Mouse (Mus musculus): Measurements from ENCODE around the gene Nefh. TPM values are rescaled to one million over a fixed set of nuclear protein-coding genes. Genes with fewer than 3 reads are reported as not detected.
A peak's percentile ranks its signal among the peaks of the same experiment; 100 is the strongest.

The Nefh gene
- polyA plus RNA-seq, 1 experiment: not detected

GRCm38 (mm10) chr11:4927224-4927623, 20.6 kb downstream of the Nefh start:
- H3K4me3 ChIP-seq (ENCODE audit: insufficient read depth, low read length): no peak overlapping the region
- no peak for TF ChIP-seq POLR2A (IDR thresholded peaks at IDR 0.05; ENCODE audit: borderline replicate concordance, low read depth, low read length)
- TF ChIP-seq CTCF (IDR thresholded peaks at IDR 0.05; ENCODE audit: low read depth, low read length): no peak

GRCm38 (mm10) chr11:4921751-4922150, 26.1 kb downstream of the Nefh start:
- H3K4me3 ChIP-seq (ENCODE audit: insufficient read depth, low read length): no peak overlapping the region
- TF ChIP-seq POLR2A (IDR thresholded peaks at IDR 0.05; ENCODE audit: borderline replicate concordance, low read depth, low read length): no peak
- TF ChIP-seq CTCF (IDR thresholded peaks at IDR 0.05; ENCODE audit: low read depth, low read length): no peak
- H3K27ac ChIP-seq (ENCODE audit: insufficient read depth, low read depth, low read length): no peak overlapping the region
- peaks cover 4% of the 10 kb centered on the region; the same call in 1 of the 2 replicates for H3K4me1 ChIP-seq (ENCODE audit: control insufficient read depth, insufficient read depth, low read length)

More at GRCm38 (mm10) chr11:4927224-4927623, 20.6 kb downstream of the Nefh start:
- no peak overlapping the region for H3K27ac ChIP-seq (ENCODE audit: insufficient read depth, low read depth, low read length)
- H3K4me1 ChIP-seq (ENCODE audit: control insufficient read depth, insufficient read depth, low read length): peaks cover 4% of the 10 kb centered on the region; the same call in 1 of the 2 replicates

DNA sequence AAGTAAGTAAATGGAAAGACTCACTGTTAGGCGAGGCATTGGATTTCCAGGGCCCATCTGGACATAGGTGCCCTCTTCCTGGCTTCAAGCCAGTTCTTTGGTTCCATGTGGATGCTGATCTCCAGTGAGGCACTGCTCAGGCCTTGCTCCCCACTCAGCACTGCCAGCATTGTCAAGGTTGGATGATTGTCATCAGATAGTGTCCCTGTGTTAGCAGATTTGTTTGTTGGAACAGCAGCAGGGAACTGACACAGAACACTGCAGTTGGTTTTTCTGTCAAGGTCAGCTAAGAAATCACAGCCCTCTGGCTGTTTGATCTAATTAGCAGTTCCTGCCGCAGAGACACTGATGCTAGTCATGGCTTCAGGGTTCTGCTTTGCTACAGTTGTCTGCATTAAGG, 26.6 kb downstream of the Nefh start:
- H3K4me1 ChIP-seq (ENCODE audit: control insufficient read depth, insufficient read depth, low read length): peaks cover 4% of the 10 kb centered on the region; the same call in 1 of the 2 replicates
- no peak for TF ChIP-seq CTCF (IDR thresholded peaks at IDR 0.05; ENCODE audit: low read depth, low read length)
- no peak for TF ChIP-seq POLR2A (IDR thresholded peaks at IDR 0.05; ENCODE audit: borderline replicate concordance, low read depth, low read length)
- H3K4me3 ChIP-seq (ENCODE audit: insufficient read depth, low read length): no peak overlapping the region
- H3K27ac ChIP-seq (ENCODE audit: insufficient read depth, low read depth, low read length): no peak overlapping the region

GRCm38 (mm10) chr11:4916068-4916467, 31.8 kb downstream of the Nefh start:
- TF ChIP-seq POLR2A (IDR thresholded peaks at IDR 0.05; ENCODE audit: borderline replicate concordance, low read depth, low read length) (no peak), CTCF (IDR thresholded peaks at IDR 0.05; ENCODE audit: low read depth, low read length) (peak; percentile 31)

GRCm38 (mm10) chr11:4906231-4906630, 41.6 kb downstream of the Nefh start:
- no peaks in the 10 kb centered on the region for H3K4me1 ChIP-seq (ENCODE audit: control insufficient read depth, insufficient read depth, low read length)
- H3K27ac ChIP-seq (ENCODE audit: insufficient read depth, low read depth, low read length): no peak overlapping the region
- H3K4me3 ChIP-seq (ENCODE audit: insufficient read depth, low read length): no peak overlapping the region
- no peak for TF ChIP-seq CTCF (IDR thresholded peaks at IDR 0.05; ENCODE audit: low read depth, low read length)
- no peak for TF ChIP-seq POLR2A (IDR thresholded peaks at IDR 0.05; ENCODE audit: borderline replicate concordance, low read depth, low read length)

More at GRCm38 (mm10) chr11:4916068-4916467, 31.8 kb downstream of the Nefh start:
- Histone ChIP-seq H3K4me1 (ENCODE audit: control insufficient read depth, insufficient read depth, low read length) (no peaks in the 10 kb centered on the region), H3K27ac (ENCODE audit: insufficient read depth, low read depth, low read length) (no peak overlapping the region), H3K4me3 (ENCODE audit: insufficient read depth, low read length) (no peak overlapping the region)

DNA sequence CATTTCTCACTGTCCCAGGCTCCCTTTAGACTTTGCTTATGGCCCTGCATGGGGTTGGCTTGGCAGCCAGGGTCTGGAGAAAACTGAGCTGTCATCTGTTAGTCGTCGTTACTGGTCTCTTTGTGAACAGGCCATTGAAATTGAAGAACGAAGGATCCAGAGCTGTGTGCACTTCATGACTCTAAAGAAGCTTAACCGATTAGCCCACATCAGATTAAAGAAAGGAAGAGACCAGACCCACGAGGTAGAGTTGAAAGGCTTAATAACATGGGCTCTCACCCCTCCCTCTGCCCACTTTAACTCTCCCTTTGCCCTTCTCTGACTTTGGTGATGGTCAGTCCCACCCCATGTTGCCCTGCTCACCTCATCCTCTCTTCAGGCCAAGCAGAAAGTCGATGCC, 45.9 kb downstream of the Nefh start:
- Histone ChIP-seq H3K4me1 (ENCODE audit: control insufficient read depth, insufficient read depth, low read length) (no peaks in the 10 kb centered on the region), H3K4me3 (ENCODE audit: insufficient read depth, low read length) (no peak overlapping the region), H3K27ac (ENCODE audit: insufficient read depth, low read depth, low read length) (no peak overlapping the region)
- TF ChIP-seq POLR2A (IDR thresholded peaks at IDR 0.05; ENCODE audit: borderline replicate concordance, low read depth, low read length) (no peak), CTCF (IDR thresholded peaks at IDR 0.05; ENCODE audit: low read depth, low read length) (no peak)

GRCm38 (mm10) chr11:4900437-4900836, 47.4 kb downstream of the Nefh start:
- TF ChIP-seq CTCF (IDR thresholded peaks at IDR 0.05; ENCODE audit: low read depth, low read length) (peak; percentile 61), POLR2A (IDR thresholded peaks at IDR 0.05; ENCODE audit: borderline replicate concordance, low read depth, low read length) (no peak)
- Histone ChIP-seq H3K4me1 (ENCODE audit: control insufficient read depth, insufficient read depth, low read length) (peaks cover 4% of the 10 kb centered on the region; the same call in 1 of the 2 replicates), H3K4me3 (ENCODE audit: insufficient read depth, low read length) (no peak overlapping the region), H3K27ac (ENCODE audit: insufficient read depth, low read depth, low read length) (no peak overlapping the region)

DNA sequence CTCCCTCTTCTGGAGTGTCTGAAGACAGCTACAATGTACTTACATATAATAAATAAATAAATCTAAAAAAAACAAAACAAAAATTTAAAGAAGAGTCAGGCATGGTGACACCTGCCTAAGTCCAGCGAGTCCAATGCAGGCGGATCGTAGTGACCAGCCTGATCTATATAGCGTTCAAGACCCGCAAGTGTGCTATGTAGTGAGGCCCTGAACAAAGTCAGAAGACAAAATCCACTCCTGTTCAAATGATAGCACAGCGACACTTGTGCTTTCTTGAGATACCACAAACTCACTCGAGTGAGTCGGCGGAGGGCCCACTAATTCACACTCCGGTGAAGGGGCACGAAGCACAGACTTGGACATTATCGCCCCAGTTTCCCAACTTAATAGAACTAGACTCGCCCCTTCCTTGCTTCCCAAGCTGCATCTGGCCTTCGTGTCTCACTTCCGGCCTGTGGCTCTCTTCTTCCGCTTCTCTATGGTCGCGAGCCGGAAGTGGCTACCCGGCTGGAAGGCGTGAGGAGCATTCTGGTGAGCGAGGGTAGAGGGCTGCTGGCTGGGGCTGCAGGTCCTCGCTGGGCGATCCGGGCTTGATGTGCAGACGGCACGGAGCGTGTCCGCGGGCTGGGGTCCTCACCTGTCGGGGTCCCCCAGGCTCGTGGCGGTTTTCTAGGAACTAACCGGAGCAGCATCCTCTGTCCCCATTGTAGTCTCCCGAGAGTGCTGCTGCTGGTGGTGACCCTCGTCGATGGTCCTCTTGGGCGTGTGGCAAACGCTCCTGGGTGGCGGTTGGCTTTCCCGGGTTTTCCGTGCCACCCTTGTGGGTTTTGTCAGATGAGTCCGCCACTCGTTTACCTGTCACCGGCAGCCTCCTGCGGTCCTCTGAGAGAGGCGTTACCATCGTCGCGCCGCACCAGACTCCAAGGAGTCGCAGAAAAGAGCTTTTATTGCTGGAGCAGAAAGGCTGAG, 52.7 kb downstream of the Nefh start, which contains the start of gene Thoc5:
Gene Thoc5 (plus strand): TSS at position 473 of the 969 bp plus-strand sequence.
- TF ChIP-seq CTCF (IDR thresholded peaks at IDR 0.05; ENCODE audit: low read depth, low read length) (no peak), POLR2A (IDR thresholded peaks at IDR 0.05; ENCODE audit: borderline replicate concordance, low read depth, low read length) (no peak)
- Histone ChIP-seq H3K27ac (ENCODE audit: insufficient read depth, low read depth, low read length) (peak within 1 kb of the TSS; percentile 36), H3K4me3 (ENCODE audit: insufficient read depth, low read length) (peak within 1 kb of the TSS; percentile 76), H3K4me1 (ENCODE audit: control insufficient read depth, insufficient read depth, low read length) (peaks cover 4% of the 10 kb centered on the region; the same call in 1 of the 2 replicates)

Other genes starting within 250 kb of the Nefh start
- 209 and 211 TPM in 2 replicates for gene Uqcr10, start 243.7 kb downstream of the Nefh start, polyA plus RNA-seq (2012; ENCODE audit: insufficient read depth, insufficient read length, missing spikeins)
- gene Zmat5, start 243.4 kb downstream of the Nefh start, polyA plus RNA-seq (2012; ENCODE audit: insufficient read depth, insufficient read length, missing spikeins): 34.0 and 36.1 TPM in 2 replicates
- not detected in 2 replicates for gene Cabp7, start 201.3 kb downstream of the Nefh start, polyA plus RNA-seq (2012; ENCODE audit: insufficient read depth, insufficient read length, missing spikeins)
- 76.7 and 76.8 TPM in 2 replicates for gene Nf2, start 98.5 kb downstream of the Nefh start, polyA plus RNA-seq (2012; ENCODE audit: insufficient read depth, insufficient read length, missing spikeins)
- 7.7 TPM in 2 replicates for gene Nipsnap1, start 74.1 kb downstream of the Nefh start, polyA plus RNA-seq (2012; ENCODE audit: insufficient read depth, insufficient read length, missing spikeins)
- gene Thoc5, start 52.7 kb downstream of the Nefh start, polyA plus RNA-seq (2012; ENCODE audit: insufficient read depth, insufficient read length, missing spikeins): 23.0 and 23.3 TPM in 2 replicates
- 165 and 185 TPM in 2 replicates for gene Ap1b1, start 38.8 kb upstream of the Nefh start, polyA plus RNA-seq (2012; ENCODE audit: insufficient read depth, insufficient read length, missing spikeins)
- gene Rasl10a, start 110.1 kb upstream of the Nefh start, polyA plus RNA-seq (2012; ENCODE audit: insufficient read depth, insufficient read length, missing spikeins): not detected in 2 replicates
- gene Gas2l1, start 117.3 kb upstream of the Nefh start, polyA plus RNA-seq (2012; ENCODE audit: insufficient read depth, insufficient read length, missing spikeins): 42.0 and 44.9 TPM in 2 replicates
- gene Rhbdd3, start 150.9 kb upstream of the Nefh start, polyA plus RNA-seq (2012; ENCODE audit: insufficient read depth, insufficient read length, missing spikeins): 15.0 and 20.6 TPM in 2 replicates
- 433 and 488 TPM in 2 replicates for gene Ewsr1, start 151.2 kb upstream of the Nefh start, polyA plus RNA-seq (2012; ENCODE audit: insufficient read depth, insufficient read length, missing spikeins)
- not detected in 2 replicates for gene Emid1, start 204.2 kb upstream of the Nefh start, polyA plus RNA-seq (2012; ENCODE audit: insufficient read depth, insufficient read length, missing spikeins)

All from bone marrow macrophage, adult 2 months (primary cell).